Mouse (Mus musculus) CH12.LX (cell line): ENCODE data around the gene Tmem258.

Experiments used
- CHD1 ChIP-seq: IDR thresholded peaks from 2 replicates; pipeline ENCODE4 v1.6.1; 2012; ENCODE audit warnings: low read depth, low read length, improper control_type of control experiment, inconsistent platforms
- CTCF ChIP-seq, 2 experiments: IDR thresholded peaks in 1 of 2; conservative IDR thresholded peaks in 1 of 2; 2 replicates each; pipeline ENCODE4 v1.5.1; 2011 to 2012; ENCODE audit warnings: low read depth in 2 of 2, low read length in 2 of 2, improper control_type of control experiment in 1 of 2, inconsistent platforms in 1 of 2, mild to moderate bottlenecking in 1 of 2, moderate library complexity in 1 of 2
- EP300 ChIP-seq: IDR thresholded peaks from 2 replicates; pipeline ENCODE4 v1.6.1; 2011; ENCODE audit warnings: low read length, improper control_type of control experiment
- HCFC1 ChIP-seq: IDR thresholded peaks from 2 replicates; pipeline ENCODE4 v1.6.1; 2012; ENCODE audit warnings: low read depth, mild to moderate bottlenecking, inconsistent platforms, low read length, improper control_type of control experiment
- JUND ChIP-seq: conservative IDR thresholded peaks from 2 replicates; pipeline ENCODE4 v1.6.1; 2011; ENCODE audit warnings: low read depth, low read length, improper control_type of control experiment
- MAX ChIP-seq: IDR thresholded peaks from 2 replicates; pipeline ENCODE4 v1.6.1; 2011; ENCODE audit warnings: low read length, improper control_type of control experiment
- NRF1 ChIP-seq: IDR thresholded peaks from 2 replicates; pipeline ENCODE4 v1.6.1; 2014; ENCODE audit warnings: low read depth, mild to moderate bottlenecking, inconsistent platforms, low read length, improper control_type of control experiment, moderate library complexity
- POLR2A ChIP-seq: IDR thresholded peaks from 2 replicates; pipeline ENCODE4 v1.6.1; 2011; ENCODE audit warnings: low read depth, mild to moderate bottlenecking, improper control_type of control experiment, low read length
- POLR2AphosphoS2 ChIP-seq: IDR thresholded peaks from 2 replicates; pipeline ENCODE4 v1.6.1; 2011; ENCODE audit warnings: low read depth, low read length, improper control_type of control experiment
- SMC3 ChIP-seq: IDR thresholded peaks from 2 replicates; pipeline ENCODE4 v1.6.1; 2011; ENCODE audit warnings: low read depth, low read length, improper control_type of control experiment
- USF2 ChIP-seq: conservative IDR thresholded peaks from 2 replicates; pipeline ENCODE4 v1.6.1; 2011; ENCODE audit warnings: low read depth, low read length, improper control_type of control experiment
- ZC3H11A ChIP-seq: IDR thresholded peaks from 2 replicates; pipeline ENCODE4 v1.6.1; 2012; ENCODE audit warnings: low read depth, mild to moderate bottlenecking, inconsistent platforms, low read length, improper control_type of control experiment
- ZKSCAN1 ChIP-seq: IDR thresholded peaks from 2 replicates; pipeline ENCODE4 v1.6.1; 2012; ENCODE audit warnings: low read depth, inconsistent platforms, low read length, improper control_type of control experiment, borderline replicate concordance
- ZMIZ1 ChIP-seq: IDR thresholded peaks from 2 replicates; pipeline ENCODE4 v1.6.1; 2012; ENCODE audit warnings: low read depth, mild to moderate bottlenecking, inconsistent platforms, low read length, improper control_type of control experiment

DNA sequence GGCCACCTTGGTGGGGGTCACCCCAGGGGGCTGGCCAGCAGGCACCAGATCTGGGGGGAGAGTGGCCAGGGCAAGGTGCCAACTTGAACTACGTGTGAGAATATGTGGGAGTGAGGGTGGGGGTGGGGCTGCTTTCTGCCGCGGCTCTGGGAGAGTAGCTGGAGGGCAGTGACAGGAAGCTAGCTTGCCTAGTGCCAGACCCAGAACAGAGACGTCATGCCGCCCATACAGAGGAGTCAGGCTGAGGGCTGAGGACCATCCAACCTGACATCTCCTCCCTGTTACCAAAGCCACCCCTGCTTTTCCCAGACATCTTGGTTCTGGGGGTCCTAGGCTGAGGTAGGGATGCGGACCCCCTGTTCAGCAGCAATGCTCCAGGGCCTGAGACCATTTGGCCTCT, 43.4 kb downstream of the Tmem258 start:
- TF ChIP-seq CTCF (conservative IDR thresholded peaks at IDR 0.05 in 1 of 2, IDR thresholded peaks at IDR 0.05 in 1 of 2; ENCODE audit: low read depth in 2 of 2, low read length in 2 of 2) (no peak), POLR2A (no peak), SMC3 (no peak), MAX (no peak), ZMIZ1 (no peak), USF2 (no peak), EP300 (no peak), POLR2AphosphoS2 (no peak), CHD1 (no peak), ZC3H11A (no peak), NRF1 (no peak), HCFC1 (no peak), JUND (no peak), ZKSCAN1 (no peak)
